Mouse (Mus musculus): Measurements from ENCODE around the gene Rps6.
A peak's percentile ranks its signal among the peaks of the same experiment; 100 is the strongest.

Gene Rps6

DNA sequence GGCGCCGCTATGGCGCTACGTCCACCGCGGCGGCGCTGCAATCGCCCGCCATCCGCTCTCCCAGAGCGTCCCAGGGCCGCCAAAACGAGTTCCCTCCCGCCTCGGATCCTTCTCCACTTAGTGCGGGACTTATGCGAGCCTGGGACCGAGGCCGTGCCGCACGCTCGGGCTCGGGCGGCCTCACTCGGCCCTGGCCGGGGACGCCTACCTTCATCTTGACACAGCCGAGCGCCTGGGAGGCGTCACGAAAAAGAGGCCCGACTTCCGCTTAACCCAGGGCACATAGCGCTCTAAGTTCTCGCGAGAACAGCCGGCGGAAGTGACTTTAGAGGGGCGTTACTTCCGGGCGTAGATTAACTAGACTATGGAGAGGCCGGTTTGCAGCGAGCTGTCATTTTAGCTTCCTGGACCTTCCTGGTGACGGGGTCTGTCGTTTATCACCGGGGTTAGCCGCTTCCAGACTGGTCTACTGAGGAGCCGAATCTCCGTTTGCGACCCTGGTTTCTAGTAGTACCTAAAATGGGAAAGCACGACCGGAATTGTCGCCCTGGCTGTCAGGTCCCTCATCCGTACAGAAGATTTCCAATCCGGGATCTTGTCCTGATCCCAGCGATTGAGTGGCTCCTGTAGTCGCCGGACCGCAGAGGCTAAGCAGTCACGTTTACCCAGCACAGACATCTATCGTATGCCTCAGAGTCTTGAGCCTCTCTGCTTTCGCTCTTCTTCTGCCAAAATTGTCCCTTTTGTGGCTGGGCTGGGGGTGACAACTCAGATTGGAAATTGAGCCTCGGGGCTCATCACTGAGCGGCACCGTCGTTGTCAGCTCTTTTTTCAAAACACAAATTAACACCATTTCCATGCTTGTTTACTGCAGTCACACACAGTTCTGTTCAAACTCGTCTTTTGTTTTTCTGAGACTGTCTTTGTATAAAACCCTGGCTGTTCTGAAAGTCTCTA lies at the start of gene Rps6:
Gene Rps6, minus strand, starts transcription at position 300 of the 957 bp plus-strand sequence.
- peak; percentile 94 for DNase-seq (ENCODE audit: low read depth, low spot score)

DNA sequence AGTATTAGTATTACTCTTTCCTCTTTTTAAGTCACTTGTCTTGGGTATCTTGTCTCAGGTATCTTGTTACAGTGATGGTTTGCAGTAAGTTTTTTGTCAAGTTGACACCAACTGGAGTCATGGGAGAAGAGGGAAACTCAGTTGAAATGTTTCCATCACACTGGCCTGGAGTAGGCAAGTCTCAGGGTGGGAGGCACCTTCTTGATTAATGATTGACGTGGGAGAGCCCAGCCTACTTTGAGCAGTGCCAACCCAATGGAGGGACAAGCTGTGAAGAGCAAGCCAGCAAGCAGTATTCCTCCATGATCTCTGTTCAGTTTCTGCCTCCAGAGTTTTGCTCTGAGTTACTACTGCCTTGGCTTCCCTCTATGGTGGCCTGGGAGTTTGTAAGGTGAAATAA lies 48.7 kb upstream of the Rps6 start:
- no peak for DNase-seq (ENCODE audit: low read depth, low spot score)

DNA sequence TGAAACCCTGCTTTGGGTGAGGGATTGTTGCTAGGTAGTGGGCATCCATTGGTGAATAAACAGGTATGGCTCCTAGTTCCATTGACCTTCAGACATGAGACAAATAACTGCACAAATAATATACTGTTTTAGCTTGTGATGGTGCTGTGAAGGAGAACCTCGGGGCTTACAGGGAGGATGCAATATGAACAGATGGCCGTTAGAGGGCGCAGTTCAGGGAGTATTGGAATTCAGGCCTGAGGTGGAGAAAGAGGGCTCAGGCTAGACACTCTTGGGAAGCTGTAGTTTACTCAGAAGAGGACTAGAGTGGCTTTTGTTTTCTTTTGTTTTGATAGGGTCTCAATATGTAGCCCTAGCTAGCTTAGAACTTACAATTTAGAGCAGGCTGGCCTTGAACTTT lies 47.8 kb upstream of the Rps6 start:
- DNase-seq (ENCODE audit: low read depth, low spot score), result no peak

DNA sequence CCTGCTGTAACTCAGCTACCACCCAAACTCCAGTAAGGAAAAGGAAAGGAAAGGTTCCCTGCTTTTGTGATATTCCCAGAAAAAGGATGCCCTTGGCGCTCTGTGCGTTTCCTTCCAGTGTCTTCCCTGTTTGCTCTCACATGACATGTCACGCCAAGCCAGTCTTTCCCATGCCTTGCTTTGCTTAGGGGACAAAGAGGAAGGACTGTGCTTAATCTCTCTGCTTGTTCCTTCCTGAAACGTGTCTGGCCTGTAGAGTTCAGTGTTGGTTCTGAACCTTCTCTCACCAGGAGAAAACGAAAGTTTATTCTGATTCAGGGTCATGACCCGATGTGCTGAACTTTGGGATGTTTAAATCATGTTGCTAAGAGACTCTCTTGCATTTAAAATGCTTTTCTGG lies 45.1 kb upstream of the Rps6 start:
- DNase-seq (ENCODE audit: low read depth, low spot score), result no peak

DNA sequence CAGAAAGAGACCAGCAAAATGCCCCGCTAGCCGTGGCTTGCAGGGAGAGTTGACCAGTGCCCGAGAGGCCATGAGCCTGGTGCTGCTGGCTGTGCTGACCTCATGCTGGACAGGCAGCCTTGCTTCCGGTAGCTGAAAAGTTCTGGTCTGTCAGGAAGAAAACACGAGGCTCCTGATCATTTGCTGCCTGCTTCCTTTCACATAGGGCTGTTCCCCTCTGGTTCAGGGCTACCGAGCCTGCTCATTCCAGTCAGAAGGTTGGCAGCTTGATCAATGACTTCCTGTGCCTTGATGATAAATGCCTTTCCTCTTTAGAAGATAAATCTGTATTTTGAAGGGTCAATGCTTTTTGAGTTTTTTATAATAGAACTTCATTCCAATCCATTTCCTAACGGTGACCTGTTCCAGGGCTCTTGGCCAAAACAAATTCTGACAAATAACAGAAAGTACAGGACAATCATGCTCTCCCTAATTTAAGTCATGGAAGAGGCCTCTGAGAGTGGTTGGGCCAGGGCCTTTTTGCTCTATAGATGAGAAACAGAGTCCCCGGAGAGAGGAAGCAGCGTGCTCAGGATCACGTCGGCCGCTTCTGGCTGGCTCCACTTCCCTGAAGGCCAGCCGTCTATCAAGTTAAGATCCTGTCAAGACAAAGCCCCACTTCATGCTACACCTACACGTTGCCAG lies 41.7 kb upstream of the Rps6 start:
- DNase-seq (ENCODE audit: low read depth, low spot score), result no peak

DNA sequence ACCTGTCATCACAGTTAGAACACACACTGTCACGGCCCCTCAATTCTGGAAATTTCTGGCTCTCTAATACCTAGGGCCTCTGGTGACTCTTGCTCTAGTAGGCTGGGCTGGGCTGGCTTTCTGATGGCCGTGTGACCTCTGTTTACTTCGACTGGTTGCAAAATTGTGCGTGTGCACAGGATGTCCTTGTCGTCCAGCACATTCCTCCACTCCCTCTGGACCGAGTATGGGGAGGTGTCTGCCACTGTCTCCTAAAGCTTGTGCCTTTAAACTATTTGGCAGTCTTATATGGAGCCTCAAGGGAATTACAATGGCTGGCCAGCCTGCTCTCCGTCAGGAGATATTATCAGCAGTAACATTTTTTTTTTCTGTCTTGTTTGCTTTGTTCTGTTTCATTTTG lies 40.2 kb upstream of the Rps6 start:
- no peak for DNase-seq (ENCODE audit: low read depth, low spot score)

DNA sequence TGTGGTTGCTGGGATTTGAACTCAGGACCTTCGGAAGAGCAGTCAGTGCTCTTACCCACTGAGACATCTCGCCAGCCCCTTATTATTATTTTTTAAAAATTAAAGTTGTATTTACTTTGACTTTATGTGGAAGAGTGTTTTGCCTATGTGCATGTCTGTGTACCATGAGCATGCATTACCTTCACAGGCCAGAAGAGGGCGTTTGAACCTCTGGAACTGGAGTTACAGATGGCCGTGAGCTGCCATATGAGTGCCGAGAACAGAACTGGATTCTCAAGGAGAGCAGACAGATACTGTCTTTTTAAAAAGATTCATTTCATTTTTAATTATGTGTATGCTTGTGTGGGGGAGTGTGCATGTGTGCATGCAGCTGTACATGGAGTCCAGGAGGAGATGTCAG lies 30.7 kb upstream of the Rps6 start:
- peak; percentile 38 for DNase-seq (ENCODE audit: low read depth, low spot score)

DNA sequence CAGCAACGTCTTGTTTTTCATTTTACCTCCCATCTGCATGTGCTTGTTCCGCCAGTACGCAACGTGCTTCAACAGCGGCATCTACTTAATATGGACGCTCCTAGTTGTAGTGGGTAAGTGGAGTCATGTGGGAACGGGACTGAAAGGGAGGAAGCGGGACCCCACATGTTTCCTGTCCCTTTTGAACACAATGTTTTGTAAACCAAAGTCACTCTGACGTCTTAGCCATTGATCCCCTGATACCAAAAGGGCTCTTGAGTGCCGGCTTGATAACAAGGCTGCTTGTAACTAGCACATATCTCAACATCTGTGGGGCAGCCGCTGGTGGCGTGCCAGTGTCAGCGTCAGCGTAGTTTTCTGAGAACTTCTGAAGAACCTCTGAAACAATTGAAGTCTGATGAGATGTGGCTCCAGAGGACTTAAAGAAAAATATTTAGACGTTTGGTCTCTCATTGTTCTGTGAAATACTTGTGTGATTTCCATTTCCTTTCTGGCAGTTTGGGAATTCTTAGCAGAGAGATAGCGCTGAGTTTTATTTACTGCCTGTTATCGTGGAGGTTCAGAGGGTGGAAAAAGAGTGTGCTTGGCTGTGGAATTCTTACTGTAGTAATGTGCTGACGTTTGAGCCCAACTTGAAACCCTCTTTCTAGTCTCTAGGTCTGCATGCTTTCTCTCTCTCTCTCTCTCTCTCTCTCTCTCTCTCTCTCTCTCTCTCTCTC lies 29.1 kb upstream of the Rps6 start:
- DNase-seq (ENCODE audit: low read depth, low spot score), result no peak

DNA sequence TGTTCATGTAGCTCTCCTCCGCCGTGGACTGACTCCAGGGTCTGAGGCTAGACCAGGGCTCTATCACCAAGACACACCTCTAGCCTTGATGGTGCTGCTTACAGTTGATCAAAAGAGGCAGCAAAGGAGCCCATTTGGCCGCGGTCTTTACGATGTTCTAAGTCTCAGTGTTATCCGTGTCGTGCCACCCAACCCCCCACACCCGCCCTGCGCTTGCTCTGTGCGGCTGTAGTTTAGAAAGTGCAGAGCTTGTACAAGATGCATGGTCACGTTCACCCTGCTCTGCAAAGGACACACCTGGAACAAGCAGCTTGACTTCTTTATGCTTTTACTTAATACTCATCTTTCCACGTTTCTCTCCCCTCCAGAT lies 28.6 kb upstream of the Rps6 start:
- no peak for DNase-seq (ENCODE audit: low read depth, low spot score)

DNA sequence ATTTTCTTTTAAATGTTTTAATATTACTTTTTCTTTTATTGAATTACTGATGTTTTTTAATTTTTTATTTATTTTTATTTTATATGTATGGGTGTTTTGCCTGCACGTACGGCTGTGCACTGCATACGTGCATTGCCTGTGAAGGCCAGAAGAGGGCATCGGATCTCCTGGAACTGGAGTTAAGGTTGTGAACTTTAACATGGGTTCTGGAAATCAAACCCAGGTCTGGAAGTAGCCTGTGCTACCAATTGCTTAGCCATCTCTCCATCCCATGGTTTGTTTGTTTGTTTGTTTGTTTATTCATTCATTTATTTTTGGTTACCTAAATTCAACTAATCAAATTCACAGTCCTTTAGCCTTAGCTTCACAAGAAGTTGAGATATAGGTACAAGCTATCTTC lies 27.7 kb upstream of the Rps6 start:
- DNase-seq (ENCODE audit: low read depth, low spot score), result no peak

DNA sequence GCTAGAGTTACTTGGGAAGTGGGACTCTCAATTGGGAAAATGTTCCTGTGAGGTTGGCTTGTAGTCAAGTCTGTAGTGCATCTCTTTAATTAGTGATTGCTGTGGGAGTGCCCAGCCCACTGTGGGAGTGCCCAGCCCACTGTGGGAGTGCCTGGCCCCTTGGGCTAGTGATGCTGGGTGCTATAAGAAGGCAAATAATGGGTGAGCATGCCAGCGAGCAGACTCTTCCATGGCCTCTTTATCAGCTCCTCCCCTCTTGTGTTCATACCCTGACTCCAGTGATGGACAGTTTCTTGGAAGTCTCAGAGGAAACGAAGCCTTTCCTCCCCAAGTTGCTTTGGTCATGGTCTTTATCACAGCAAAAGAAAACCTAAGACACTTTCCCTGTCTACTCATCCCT lies 25.2 kb upstream of the Rps6 start:
- DNase-seq (ENCODE audit: low read depth, low spot score), result no peak

DNA sequence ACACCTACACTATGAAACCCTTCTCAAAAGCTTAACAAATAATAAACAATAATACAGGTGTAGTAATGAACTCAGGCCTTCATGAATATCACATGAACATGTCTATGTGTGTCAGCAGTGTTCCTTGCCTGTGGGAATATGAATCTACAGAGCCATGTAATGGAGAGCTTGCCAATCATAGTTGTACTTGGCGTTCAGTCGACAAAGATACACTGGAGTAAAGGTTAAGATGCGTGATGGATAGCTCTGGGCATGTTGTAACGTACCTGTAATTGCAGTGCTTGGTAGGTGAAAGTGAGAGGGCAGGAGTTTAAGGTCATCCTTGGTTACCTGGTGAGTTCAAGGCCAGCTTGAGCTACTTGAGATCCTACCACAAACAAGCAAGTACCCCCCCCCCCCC lies 24.0 kb upstream of the Rps6 start:
- no peak for DNase-seq (ENCODE audit: low read depth, low spot score)

DNA sequence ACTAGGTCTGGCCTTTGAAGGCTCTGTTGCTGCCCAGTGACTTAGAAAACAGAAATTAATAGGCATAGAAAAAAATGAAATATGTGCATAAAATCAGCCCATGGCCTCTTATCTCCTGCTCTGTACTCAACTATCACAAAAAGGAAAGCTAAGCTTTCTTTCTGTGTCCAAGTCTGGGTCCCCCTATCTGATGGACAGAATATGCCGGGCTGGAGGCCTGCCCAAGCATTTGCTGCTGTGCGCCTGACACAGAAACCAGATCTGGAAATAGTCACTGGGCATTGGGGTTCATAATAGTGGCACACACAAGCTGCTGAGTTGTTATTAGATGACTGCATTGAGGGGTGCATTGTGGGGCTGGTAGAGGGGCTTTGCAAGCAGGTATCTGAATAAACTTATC lies 22.3 kb upstream of the Rps6 start:
- no peak for DNase-seq (ENCODE audit: low read depth, low spot score)

DNA sequence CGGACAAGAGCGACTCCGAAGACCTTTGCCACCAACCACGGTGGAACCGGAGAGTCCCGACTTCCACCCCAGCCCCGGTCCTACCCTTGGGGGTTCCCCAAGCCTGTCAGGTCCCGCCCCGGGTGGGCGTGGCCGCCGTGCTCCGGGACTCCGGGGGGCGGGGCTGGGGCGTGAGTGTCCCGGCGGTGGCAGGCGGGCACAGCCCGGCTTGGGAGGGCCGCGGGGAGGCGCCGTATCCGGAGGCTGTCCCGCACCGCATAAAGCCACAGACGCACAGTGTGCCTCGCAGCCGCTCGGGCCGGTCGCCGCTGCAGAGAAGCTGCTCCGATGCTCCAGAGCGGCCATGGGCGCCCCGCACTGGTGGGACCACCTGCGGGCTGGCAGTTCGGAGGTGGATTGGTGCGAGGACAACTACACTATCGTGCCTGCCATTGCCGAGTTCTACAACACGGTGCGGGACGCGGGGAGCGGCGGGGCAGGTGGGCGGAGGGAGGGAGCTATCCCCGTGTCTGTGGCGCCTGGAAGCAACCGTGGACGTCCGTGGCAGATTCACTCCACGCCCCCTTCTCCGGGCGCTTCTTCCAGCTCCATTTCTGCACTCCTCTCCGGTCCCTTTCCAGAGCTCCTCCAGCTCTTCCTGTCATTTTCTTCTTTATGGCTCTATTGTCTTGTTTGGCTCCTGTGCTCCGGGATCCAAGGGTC lies 17.1 kb upstream of the Rps6 start, which contains the start of gene Acer2:
Gene Acer2, plus strand, starts transcription at position 251 of the 702 bp plus-strand sequence.
- DNase-seq (ENCODE audit: low read depth, low spot score), result peak; percentile 65

DNA sequence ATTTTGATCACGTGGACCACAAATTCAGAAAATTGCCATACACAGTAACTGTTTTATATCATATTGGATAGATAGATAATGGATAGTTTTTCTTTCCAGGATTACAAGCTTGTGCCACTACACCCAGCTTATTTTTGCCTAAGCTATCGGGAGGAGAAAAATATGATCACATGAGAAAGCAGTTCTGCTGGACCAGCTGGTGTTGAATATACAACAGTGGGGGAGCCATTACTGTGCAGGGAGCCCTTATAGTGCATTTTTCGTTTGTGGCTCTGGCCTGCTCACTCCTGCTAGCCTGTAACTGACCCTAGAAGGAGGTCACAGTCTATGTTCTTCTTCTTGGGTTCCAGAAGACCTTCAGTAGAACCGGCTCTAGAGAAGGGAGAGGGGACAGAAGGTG lies 15.9 kb upstream of the Rps6 start:
- DNase-seq (ENCODE audit: low read depth, low spot score), result no peak

DNA sequence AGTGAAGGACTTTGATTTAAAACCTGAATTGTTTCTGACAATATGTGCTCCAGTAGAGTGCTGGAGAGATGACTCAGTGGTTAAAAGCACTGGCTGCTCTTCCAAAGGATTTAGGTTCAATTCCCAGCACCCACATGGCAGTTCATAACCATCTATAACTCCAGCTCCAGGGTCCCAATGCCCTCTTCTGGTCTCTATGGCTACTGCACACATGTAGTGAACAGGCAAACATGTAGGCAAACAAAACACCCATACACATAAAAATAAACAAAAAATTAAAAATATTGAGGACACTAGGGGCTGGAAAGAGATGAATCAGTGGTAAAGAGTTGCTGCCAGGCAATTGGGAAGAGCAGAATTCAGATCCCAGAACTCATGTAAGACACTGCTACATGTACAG lies 14.8 kb upstream of the Rps6 start:
- no peak for DNase-seq (ENCODE audit: low read depth, low spot score)

DNA sequence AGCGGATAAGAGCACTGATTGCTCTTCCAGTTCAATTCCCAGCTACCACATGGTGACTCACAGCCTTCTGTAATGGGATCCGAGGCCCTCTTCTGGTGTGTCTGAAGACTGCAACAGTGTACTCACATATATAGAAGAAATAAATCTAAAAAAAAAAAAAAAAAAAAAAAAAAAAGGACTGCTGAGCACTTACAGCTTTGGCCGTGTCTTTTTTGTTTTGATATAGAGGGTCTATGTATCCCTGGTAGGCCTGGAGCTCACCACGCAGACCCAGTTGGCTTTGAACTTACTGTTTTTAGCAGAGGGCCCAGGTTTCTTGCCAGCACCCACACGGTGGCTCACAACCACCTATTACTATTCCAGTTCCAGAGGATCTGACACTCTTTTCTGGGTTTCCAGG lies 6.9 kb upstream of the Rps6 start:
- no peak for DNase-seq (ENCODE audit: low read depth, low spot score)

DNA sequence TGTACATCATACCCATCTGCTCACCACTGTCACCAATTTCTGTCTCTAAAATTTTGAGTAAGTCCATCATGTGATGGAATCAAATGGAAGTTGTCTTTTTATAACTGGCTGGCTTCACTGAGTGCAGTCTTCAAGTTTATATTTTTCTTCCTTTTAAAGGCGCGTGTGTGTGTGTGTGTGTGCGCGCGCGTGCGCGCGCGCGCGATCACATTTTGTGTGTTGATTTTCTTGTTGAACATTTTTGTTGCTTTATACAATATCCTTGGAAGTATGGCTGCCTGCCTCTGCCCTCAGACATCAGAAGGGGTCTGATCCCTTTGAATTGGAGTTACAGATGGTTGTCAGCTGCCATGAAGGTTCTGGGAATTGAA lies 843 bp upstream of the Rps6 start:
- no peak for DNase-seq (ENCODE audit: low read depth, low spot score)

DNA sequence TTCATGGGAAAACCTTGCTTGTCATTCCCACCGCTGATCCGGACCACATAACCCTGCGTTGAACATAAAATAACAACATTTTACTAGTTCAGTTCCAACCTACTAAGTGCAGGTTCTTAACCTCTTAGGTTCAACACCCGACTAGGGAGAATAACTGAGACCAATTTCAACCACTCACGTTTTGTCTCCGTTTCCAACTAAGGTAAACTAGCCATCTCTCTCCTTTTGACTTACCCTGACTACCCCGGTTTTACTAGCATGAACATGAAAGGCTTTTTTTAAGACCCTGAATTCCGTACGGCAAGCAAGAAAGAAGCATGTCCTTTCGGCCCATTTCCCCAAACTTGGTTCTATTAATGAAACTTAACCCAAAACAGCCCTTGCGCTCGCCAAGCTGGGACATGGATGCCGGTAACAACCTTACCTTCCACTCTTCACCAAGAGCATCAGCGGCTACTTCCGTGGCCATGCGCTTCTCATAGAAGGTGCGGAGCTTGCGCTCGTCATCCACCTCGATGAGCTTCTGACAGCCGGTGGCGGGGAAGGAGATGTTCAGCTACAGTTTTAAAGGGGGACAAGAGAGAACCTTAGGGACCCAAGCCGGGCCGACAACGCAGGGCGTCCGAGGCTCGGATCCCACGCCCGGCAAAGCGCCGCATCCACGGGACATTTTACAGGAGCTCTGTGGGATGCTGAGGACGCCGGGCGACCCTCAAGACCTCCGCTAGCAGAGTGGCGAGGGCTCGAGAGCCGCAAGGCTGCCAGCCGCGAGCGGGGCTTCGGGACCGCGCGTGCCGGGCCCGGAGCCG lies 704 bp downstream of the Rps6 start:
- peak; percentile 35 for DNase-seq (ENCODE audit: low read depth, low spot score)

DNA sequence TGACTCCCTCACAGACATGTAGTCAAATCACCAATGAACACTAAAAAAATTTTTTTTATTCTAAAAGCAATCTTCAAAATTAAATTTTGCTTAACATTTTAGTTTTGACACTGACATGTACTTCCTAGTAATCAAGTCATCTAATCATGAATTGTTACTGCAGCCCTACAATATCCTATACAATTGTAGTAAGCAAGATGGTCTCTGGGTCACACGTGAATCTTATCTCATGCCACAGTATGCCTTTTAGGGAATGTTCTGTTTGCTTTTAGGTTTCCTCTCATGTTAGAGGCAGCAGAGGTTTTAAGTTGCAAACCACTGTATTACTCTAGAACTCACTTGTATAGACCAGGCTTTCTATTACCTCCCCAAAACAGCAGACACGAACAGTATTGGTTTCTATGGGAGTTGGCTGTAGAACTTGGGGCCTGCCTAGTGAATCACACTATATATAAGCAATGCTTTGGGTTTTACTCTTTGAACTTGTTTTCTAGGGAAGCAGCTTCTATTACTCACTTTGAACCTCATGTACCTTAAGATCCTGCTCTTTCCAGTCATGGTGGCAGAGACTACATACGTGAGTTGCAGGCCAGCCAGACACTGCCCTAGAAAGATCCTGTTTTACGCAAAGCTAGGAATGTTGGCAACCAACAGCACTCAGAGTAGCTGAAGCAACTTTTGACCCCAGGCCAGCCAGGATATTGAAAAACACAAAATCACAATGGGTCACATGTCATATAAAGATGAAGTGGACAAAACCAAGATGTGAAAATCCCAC lies 4.2 kb downstream of the Rps6 start:
- DNase-seq (ENCODE audit: low read depth, low spot score), result no peak

Measured in c-Kit-negative CD71-positive TER-119-positive erythroid progenitor cells, embryonic 14.5 days (primary cell).